Mouse (Mus musculus) megakaryocyte, embryonic 14.5 days (primary cell): ENCODE measurements around the gene Sema4a.

Source experiments
- FLI1 ChIP-seq: IDR thresholded peaks from 2 replicates; pipeline ENCODE4 v1.6.1; 2012; ENCODE audit warnings: low read length, inconsistent platforms, mixed read lengths
- GATA1 ChIP-seq: IDR thresholded peaks from 3 replicates; pipeline ENCODE4 v1.6.1; 2012; ENCODE audit warnings: mixed read lengths, low read length, inconsistent platforms, borderline replicate concordance

GRCm38 (mm10) chr3:88460983-88461696, at the start of gene Sema4a:
- TF ChIP-seq GATA1: no peak
- TF ChIP-seq FLI1: no peak
